Mouse (Mus musculus) liver, postnatal 0 days (tissue): Measurements from ENCODE around the gene Nkx3-2. TPM values are rescaled to one million over a fixed set of nuclear protein-coding genes. Genes with fewer than 3 reads are reported as not detected.

Source experiments
- ATAC-seq: fragments of 200-750 bp; cut with Nextera tagmentation; 2 replicates; pipeline ENCODE4 v1.8.0; 2017; ENCODE audit warnings: mild to moderate bottlenecking, moderate library complexity
- DNase-seq: peaks from one replicate; pipeline ENCODE4 v3.0.0-alpha.2; 2016
- H3K27ac ChIP-seq: fragments of 300-500 bp; sonication (generic); 2 replicates; pipeline ENCODE4 v1.5.1; 2014; ENCODE audit warnings: antibody characterized with exemption, moderate library complexity, mild to moderate bottlenecking, low read depth
- H3K27me3 ChIP-seq: fragments of 300-500 bp; sonication (generic); 2 replicates; pipeline ENCODE4 v1.6.1; 2014; ENCODE audit warnings: low read length, control low read depth, mixed read lengths; ENCODE audit not compliant: insufficient read depth
- H3K36me3 ChIP-seq: fragments of 300-500 bp; sonication (generic); replicated peaks from 2 replicates; pipeline ENCODE4 v1.6.1; 2014; ENCODE audit warnings: mild to moderate bottlenecking, control low read depth, low read length, moderate library complexity, mixed read lengths; ENCODE audit not compliant: insufficient read depth
- H3K4me1 ChIP-seq: fragments of 300-500 bp; sonication (generic); 2 replicates; pipeline ENCODE4 v1.6.1; 2014; ENCODE audit warnings: antibody characterized with exemption, mild to moderate bottlenecking, control low read depth; ENCODE audit not compliant: insufficient read depth
- H3K4me2 ChIP-seq: fragments of 300-500 bp; sonication (generic); 2 replicates; pipeline ENCODE4 v1.6.1; 2014; ENCODE audit warnings: low read depth, mild to moderate bottlenecking, low read length, moderate library complexity, mixed read lengths
- H3K4me3 ChIP-seq: fragments of 300-500 bp; sonication (generic); 2 replicates; pipeline ENCODE4 v1.5.1; 2014; ENCODE audit warnings: low read depth, low read length
- H3K9ac ChIP-seq: fragments of 300-500 bp; sonication (generic); replicated peaks from 2 replicates; pipeline ENCODE4 v1.6.1; 2014; ENCODE audit warnings: mild to moderate bottlenecking, moderate library complexity
- H3K9me3 ChIP-seq: fragments of 300-500 bp; sonication (generic); 2 replicates; pipeline ENCODE4 v1.6.1; 2016; ENCODE audit warnings: mild to moderate bottlenecking, control low read depth, low read length, mixed read lengths
- CTCF ChIP-seq: sonication (generic); IDR thresholded peaks from 2 replicates; pipeline ENCODE4 v1.5.1; 2016; ENCODE audit warnings: antibody characterized with exemption, low read depth
- EP300 ChIP-seq: IDR thresholded peaks from 2 replicates; pipeline ENCODE4 v1.6.1; 2016; ENCODE audit warnings: antibody characterized with exemption, low read depth, mild to moderate bottlenecking
- WGBS: fragments of 180-500 bp; shearing (Covaris S2); extraction: QIAGEN DNeasy Blood & Tissue Kit; methylation state at CpG from one replicate; pipeline ENCODE4 v1.1.7; 2014; ENCODE audit not compliant: insufficient replicate concordance; 5-methylcytosine and 5-hydroxymethylcytosine counted together
- polyA plus RNA-seq: library from polyadenylated mRNA; unstranded; fragments of >200 nt; fragmentation: Nextera tagmentation; extraction: Ambion mirVana; gene quantifications from 2 replicates; pipeline ENCODE4 v1.2.1, GENCODE M21; 2015

Gene Nkx3-2
- polyA plus RNA-seq, 1 experiment from 2014 or later = not detected

DNA sequence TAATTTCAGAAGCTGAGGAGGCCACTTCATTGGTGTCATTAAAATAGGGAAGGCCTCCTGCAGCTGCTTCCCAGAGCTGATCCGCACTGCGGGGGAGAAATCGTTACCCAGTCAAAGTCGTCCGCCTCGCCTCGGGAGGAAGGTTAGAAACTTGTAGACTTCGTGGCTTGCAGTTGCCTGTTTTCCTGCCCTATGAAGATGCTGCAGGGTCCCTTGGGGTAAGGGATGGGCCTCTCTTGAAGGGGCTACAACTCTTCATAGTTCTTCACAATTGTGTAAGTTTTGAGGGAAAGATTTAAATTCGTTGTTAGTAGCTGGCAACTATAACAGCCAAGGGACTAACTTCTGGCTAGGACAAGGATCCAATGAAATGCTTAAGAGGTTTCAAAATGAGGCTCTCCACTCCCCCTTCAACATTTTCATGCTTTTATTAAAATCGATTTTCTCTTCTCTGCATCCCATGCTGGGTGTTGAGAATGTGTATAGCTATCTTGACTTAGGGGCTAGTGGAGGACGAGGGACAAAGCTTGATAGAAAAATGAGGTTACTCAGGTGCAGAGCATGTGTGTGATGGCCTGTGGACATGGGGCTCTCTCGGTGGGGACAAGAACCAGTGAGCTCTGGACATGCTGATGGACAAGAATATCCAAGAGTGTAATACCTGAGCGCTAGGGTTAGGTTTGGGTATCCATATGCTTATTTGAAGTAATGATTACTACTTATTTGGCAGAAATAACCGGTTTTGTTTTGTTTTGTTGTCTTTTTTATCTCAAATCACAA, 1.5 kb upstream of the Nkx3-2 start:
- WGBS = 5% methylated on average over 14 of the region's 14 CpGs
- Histone ChIP-seq H3K4me1 (0 out of 2 replicates have a peak, but pooled peaks cover 5% of the 10 kb centered on the region), H3K4me2 (no peak overlapping the region), H3K27me3 (peaks cover 73% of the 10 kb centered on the region), H3K9ac (no peak overlapping the region), H3K4me3 (no peak overlapping the region), H3K9me3 (no peaks in the 10 kb centered on the region), H3K27ac (no peak overlapping the region), H3K36me3 (no peaks in the 10 kb centered on the region)
- no peak for ATAC-seq
- DNase-seq = no peak
- TF ChIP-seq CTCF = no peak
- TF ChIP-seq EP300 = no peak

DNA sequence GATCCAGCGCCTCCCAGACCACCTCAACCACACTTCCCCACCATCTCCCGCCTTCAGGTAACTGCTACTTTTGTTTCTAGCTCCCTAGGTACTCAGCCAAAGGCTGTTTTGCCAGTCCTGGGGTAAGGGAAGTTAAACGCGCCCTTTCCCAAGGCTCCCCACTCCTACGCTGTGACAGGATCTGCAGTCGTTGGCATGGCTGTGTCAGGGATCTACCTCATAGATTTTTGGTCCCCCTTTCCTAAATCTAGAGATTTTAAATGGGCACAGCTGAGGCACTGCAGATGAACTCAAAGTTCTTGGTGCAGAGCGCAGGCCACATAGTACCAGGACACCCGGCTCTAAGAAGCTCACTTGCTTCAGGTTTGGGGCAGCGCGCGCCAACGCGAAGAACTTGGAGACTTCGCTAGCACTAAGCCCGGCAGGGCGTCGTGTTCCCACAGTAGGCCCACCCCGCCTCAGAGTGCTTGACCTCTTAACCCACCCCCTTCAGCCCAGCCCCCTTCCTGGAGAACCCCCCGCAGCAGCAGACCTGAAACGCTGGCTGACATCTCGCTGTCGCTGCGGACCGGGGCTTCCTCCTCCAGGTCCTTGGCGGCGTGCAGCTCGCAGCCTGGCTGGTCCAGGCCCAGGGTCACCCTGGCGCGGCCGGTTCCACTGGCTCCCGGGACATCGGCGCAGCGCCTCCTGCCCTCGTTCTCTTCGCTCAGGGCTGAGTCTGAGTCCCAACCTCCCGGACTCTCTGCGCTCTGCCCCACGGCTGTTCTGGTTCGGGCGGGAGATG, 1.2 kb downstream of the Nkx3-2 start:
- Histone ChIP-seq H3K36me3 (no peaks in the 10 kb centered on the region), H3K4me2 (no peak overlapping the region), H3K9ac (no peak overlapping the region), H3K4me3 (no peak overlapping the region), H3K9me3 (no peaks in the 10 kb centered on the region), H3K27ac (no peak overlapping the region), H3K27me3 (peaks cover 92% of the 10 kb centered on the region), H3K4me1 (0 out of 2 replicates have a peak, but pooled peaks cover 5% of the 10 kb centered on the region)
- TF ChIP-seq EP300 (no peak), CTCF (no peak)
- ATAC-seq (no peak), DNase-seq (no peak)
- 2% methylated on average over 41 of the region's 41 CpGs for WGBS

DNA sequence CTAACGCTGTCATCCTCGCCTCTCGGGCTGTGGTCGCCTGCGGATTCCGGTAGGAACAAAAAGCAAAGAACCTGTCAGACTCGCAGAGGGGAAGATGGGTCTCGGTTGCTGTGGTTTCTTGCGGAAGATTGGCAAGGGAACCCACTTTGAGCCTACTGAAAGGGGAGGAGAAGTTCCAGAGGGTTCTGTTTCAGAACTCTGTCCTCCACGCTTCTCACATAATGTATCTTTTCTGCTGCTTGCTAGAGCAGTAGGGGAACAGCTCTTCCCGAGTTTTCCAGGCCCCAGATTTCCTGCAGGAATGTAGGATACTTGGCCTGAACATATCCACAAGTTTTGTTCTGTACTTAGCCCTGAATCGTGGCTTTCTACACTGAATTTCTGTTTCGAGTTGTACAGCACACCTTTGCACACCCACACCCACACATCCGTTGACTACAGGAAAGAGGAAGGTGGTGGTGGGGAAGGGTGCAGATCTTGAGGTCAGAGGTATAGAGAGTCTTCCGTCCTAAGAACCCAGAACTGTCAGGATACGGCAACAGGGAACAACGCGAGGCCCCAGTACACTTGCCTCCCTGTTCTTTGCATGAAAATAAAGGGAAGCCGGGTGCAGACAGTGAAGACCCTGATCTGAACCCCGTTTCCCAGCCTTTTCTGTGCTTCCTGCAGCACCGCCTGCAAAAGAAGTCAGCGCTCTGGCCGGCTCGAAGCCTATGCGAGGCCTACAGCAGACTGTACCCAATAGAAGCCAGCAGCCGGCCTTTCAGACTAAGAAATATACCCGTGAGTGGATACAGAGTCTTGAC, 2.0 kb downstream of the Nkx3-2 start:
- DNase-seq (no peak), ATAC-seq (no peak)
- 4% methylated on average over 27 of the region's 27 CpGs for WGBS
- Histone ChIP-seq H3K27ac (no peak overlapping the region), H3K36me3 (no peaks in the 10 kb centered on the region), H3K4me2 (peak overlapping the region; percentile 22; the same call in 1 of the 2 replicates), H3K4me3 (no peak overlapping the region), H3K27me3 (peaks cover 93% of the 10 kb centered on the region), H3K9ac (no peak overlapping the region), H3K9me3 (no peaks in the 10 kb centered on the region), H3K4me1 (0 out of 2 replicates have a peak, but pooled peaks cover 5% of the 10 kb centered on the region)
- TF ChIP-seq CTCF = no peak
- no peak for TF ChIP-seq EP300

DNA sequence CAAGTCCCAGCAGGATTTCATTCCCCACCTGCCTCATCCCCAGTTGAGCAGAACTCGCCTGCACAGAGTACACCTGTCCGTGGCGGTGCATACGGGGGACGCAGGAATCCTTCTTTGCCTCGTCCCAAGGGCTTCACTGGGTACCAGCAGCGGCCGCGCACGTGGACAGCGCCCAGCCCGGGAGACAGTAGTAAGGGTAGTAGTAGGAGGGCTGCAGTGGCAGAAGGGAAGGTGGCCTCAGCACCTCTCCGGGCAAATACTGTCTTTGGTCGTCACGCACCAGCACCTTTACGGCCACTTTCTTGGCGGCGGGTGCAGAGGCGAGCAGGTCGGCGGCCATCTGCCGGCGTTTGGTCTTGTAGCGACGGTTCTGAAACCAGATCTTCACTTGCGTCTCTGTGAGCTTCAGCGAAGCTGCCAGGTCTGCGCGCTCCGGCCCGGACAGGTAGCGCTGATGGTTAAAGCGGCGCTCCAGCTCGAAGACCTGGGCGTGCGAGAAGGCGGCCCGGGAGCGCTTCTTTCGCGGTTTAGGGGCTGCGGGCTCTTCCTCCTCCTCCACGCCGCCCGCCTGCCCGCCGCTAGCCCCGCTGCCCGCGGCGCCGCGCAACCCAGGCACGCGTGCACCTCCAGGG, 2.7 kb downstream of the Nkx3-2 start:
- Histone ChIP-seq H3K4me3 (no peak overlapping the region), H3K9ac (no peak overlapping the region), H3K36me3 (no peaks in the 10 kb centered on the region), H3K4me2 (peak overlapping the region; percentile 22), H3K27ac (no peak overlapping the region), H3K27me3 (peaks cover 93% of the 10 kb centered on the region), H3K9me3 (no peaks in the 10 kb centered on the region), H3K4me1 (0 out of 2 replicates have a peak, but pooled peaks cover 5% of the 10 kb centered on the region)
- WGBS = 1% methylated on average over 56 of the region's 56 CpGs
- ATAC-seq (no peak), DNase-seq (no peak)
- TF ChIP-seq EP300 (no peak), CTCF (no peak)

DNA sequence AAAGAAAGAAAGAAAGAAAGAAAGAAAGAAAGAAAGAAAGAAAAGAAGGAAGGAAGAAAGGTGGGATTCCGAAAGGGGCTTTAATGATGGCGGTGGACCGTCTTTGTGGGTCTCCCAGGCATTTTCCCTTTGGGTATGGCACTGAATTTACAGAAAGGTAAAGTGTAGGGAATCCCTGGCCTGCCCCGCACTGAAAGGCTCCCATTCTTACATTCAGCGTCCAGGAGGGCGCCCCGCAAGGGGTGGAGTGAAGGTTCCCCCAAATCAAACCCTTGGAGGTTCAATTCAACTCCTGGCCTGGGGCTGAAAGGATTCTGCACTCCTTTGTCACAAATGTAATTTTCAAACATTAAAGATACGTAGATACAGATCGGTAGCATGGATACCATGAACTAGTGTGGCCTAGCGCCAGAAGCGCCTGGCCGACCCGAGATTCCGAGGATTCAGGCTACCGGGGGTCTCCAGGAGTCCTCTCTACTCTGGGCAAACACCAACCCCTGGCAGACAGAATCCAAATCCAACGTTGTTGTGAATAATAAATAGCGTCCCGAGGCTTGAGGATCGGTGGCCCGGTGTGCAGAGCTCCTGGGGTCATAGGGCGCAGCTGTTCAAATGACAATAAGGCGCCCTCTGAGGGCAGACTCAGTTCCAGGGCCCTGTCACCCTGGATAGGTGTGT, 3.3 kb downstream of the Nkx3-2 start:
- no peak overlapping the region for H3K4me2 ChIP-seq
- H3K27me3 ChIP-seq = peaks cover 92% of the 10 kb centered on the region

More for the DNA sequence above, 3.3 kb downstream of the Nkx3-2 start:
- ATAC-seq = no peak
- 7% methylated on average over 22 of the region's 22 CpGs for WGBS
- Histone ChIP-seq H3K4me1 (0 out of 2 replicates have a peak, but pooled peaks cover 5% of the 10 kb centered on the region), H3K9ac (no peak overlapping the region), H3K36me3 (no peaks in the 10 kb centered on the region), H3K4me3 (no peak overlapping the region), H3K27ac (no peak overlapping the region), H3K9me3 (no peaks in the 10 kb centered on the region)
- TF ChIP-seq EP300 (no peak), CTCF (no peak)
- no peak for DNase-seq
